In genomic region chr12:53581181-53581580, GRCm38 (mm10) we compare ENCODE assay signal across 31 mouse cellular contexts.
DNase-seq lines count a peak whose midpoint lies in the region; ATAC-seq and TF ChIP-seq lines count a peak whose summit lies in the region.
"Had no signal": no experiment of that assay in that cellular context is flagged by ENCODE, and none has a peak within 500 bp of the region (broad histone marks: within the 10 kb centered on the region; RNA-seq: fewer than 3 reads in every experiment).

No protein-coding gene starts in this region.

- no peaks in the 10 kb centered on the region for H3K4me1 ChIP-seq in kidney, embryonic 14.5 days (ENCODE audit: control insufficient read depth, insufficient read depth, low read length)
- H3K4me1 ChIP-seq: embryonic facial prominence, embryonic 10.5 days; embryonic facial prominence, embryonic 13.5 days; heart, embryonic 10.5 days; heart, embryonic 13.5 days; hindbrain, embryonic 13.5 days; intestine, embryonic 15.5 days had no signal

- H3K4me3 ChIP-seq in layer of hippocampus, adult 2 months: no peak overlapping the region
- no peak overlapping the region for H3K4me3 ChIP-seq in kidney, embryonic 14.5 days (ENCODE audit: low read length)
- H3K4me3 ChIP-seq: embryonic facial prominence, embryonic 10.5 days; embryonic facial prominence, embryonic 13.5 days; heart, adult 2 months; heart, embryonic 10.5 days; heart, embryonic 13.5 days; hindbrain, embryonic 13.5 days; intestine, embryonic 15.5 days had no signal

- ATAC-seq in erythroblast, adult 5-6 weeks (replicated peaks; ENCODE audit: low FRiP score, poor library complexity, severe bottlenecking): no peak
- ATAC-seq in kidney, embryonic 14.5 days (ENCODE audit: low FRiP score, low TSS enrichment): no peak
- ATAC-seq: activated CD4-positive, CD25-positive, alpha-beta regulatory T cell, adult 4 months; forebrain, embryonic 14.5 days; forebrain, postnatal 0 days; hindbrain, embryonic 16.5 days; intestine, embryonic 15.5 days had no signal

- WGBS in kidney, embryonic 14.5 days: 88% methylated on average over 5 of the region's 5 CpGs

- DNase-seq in 3134 (ENCODE audit: extremely low read depth, insufficient read length, low spot score) (peak; percentile 30), 3T3-L1 (ENCODE audit: low read depth, low spot score) (peak; percentile 83)
- peak; percentile 62 for DNase-seq in Muller cell, postnatal 12 days (ENCODE audit: inconsistent ontology term)
- DNase-seq in brain, adult 2 months (ENCODE audit: low read depth, low spot score): peak; percentile 60
- DNase-seq in layer of hippocampus, adult 2 months (ENCODE audit: low spot score in 2 of 2): no peak
- DNase-seq in kidney, adult 11 months: no peak
- DNase-seq: adrenal gland, adult 2 months; adrenal gland, postnatal 14 days; cerebellum, adult 11-12 months; cerebellum, adult 8-10 months; cerebellum, postnatal 10 days; cerebellum, postnatal 36 days; embryo, embryonic 11 days; forebrain, postnatal 0 days; gastrocnemius, postnatal 10 days; gastrocnemius, postnatal 36 days; heart, adult 2 months; heart, postnatal 14 days; kidney, adult 18-20 months had no signal

- H3K4me2 ChIP-seq in kidney, embryonic 14.5 days (replicated peaks; ENCODE audit: low read depth, low read length): no peak overlapping the region
- H3K4me2 ChIP-seq: embryonic facial prominence, embryonic 13.5 days; heart, embryonic 13.5 days; hindbrain, embryonic 13.5 days; intestine, embryonic 15.5 days had no signal

- H3K27ac ChIP-seq in layer of hippocampus, adult 2 months: no peak overlapping the region
- H3K27ac ChIP-seq in kidney, embryonic 14.5 days (ENCODE audit: low read depth, low read length): no peak overlapping the region
- H3K27ac ChIP-seq: embryonic facial prominence, embryonic 10.5 days; embryonic facial prominence, embryonic 13.5 days; heart, adult 2 months; heart, embryonic 10.5 days; heart, embryonic 13.5 days; hindbrain, embryonic 13.5 days; intestine, embryonic 15.5 days had no signal

- H3K36me3 ChIP-seq in kidney, embryonic 14.5 days (ENCODE audit: control insufficient read depth, insufficient read depth, low read length): no peaks in the 10 kb centered on the region
- H3K36me3 ChIP-seq: embryonic facial prominence, embryonic 10.5 days; embryonic facial prominence, embryonic 13.5 days; G1E; heart, embryonic 10.5 days; heart, embryonic 13.5 days; hindbrain, embryonic 13.5 days; intestine, embryonic 15.5 days had no signal

- H3K27me3 ChIP-seq in kidney, embryonic 14.5 days (ENCODE audit: control insufficient read depth, insufficient read depth, low read length): no peaks in the 10 kb centered on the region
- H3K27me3 ChIP-seq: embryonic facial prominence, embryonic 13.5 days; heart, embryonic 13.5 days; hindbrain, embryonic 13.5 days; intestine, embryonic 15.5 days had no signal

- TF ChIP-seq CTCF in layer of hippocampus, adult 2 months (conservative IDR thresholded peaks at IDR 0.05): no peak

- no peak overlapping the region for H3K9ac ChIP-seq in kidney, embryonic 14.5 days (ENCODE audit: low read depth, low read length)
- H3K9ac ChIP-seq: embryonic facial prominence, embryonic 13.5 days; forebrain, postnatal 0 days; heart, embryonic 13.5 days; hindbrain, embryonic 13.5 days; intestine, embryonic 15.5 days had no signal

- H3K9me3 ChIP-seq in kidney, embryonic 14.5 days (ENCODE audit: control insufficient read depth, low read length): no peaks in the 10 kb centered on the region
- H3K9me3 ChIP-seq: embryonic facial prominence, embryonic 10.5 days; embryonic facial prominence, embryonic 13.5 days; heart, embryonic 10.5 days; heart, embryonic 13.5 days; hindbrain, embryonic 13.5 days; intestine, embryonic 15.5 days had no signal

Comparison
In these comparisons a context has a peak if more than half of its experiments do, and no peak if none do; other contexts are left out.
1. DNase-seq: peak in 3134 (single experiment), 3T3-L1 (single experiment), Muller cell, postnatal 12 days (single experiment) and brain, adult 2 months (single experiment); none in layer of hippocampus, adult 2 months (0 of 2) and kidney, adult 11 months (single experiment).